Mouse (Mus musculus): ENCODE measurements around the gene Iqck. TPM values are rescaled to one million over a fixed set of nuclear protein-coding genes. Genes with fewer than 3 reads are reported as not detected.

The Iqck gene
- polyA plus RNA-seq (2021): 4.5 TPM

- ATAC-seq (peak; percentile 73), DNase-seq (ENCODE audit: low read depth, low spot score) (no peak)
- ChIA-PET POLR2A (interaction anchor here (1.4 to 1.8 kb wide), 4 partner anchors 9 to 71 kb away, joined by 3 to 7 read pairs (median 4); no protein-coding TSS in a partner anchor), CTCF (interaction anchor here (1.7 kb wide), 1 partner anchor 15 kb away, joined by 4 read pairs; no protein-coding TSS in a partner anchor)
- no peak for TF ChIP-seq CTCF (IDR thresholded peaks at IDR 0.05)
- in situ Hi-C loops (cut with MboI; ENCODE audit: low pct_unique_long_range_greater_than_20kb): loop anchor here (10.0 kb wide), 1 partner anchor 139 kb away; the partner anchor contains the start of gene Gprc5b
- no peaks in the 10 kb centered on the region for H3K27me3 ChIP-seq
Observed at GRCm38 (mm10) chr7:118855171-118855876, at the start of gene Iqck. Gene Iqck, plus strand, starts transcription at chr7:118855752.

GRCm38 (mm10) chr7:118806631-118807411 lies 48.7 kb upstream of the Iqck start:
- no peaks in the 10 kb centered on the region for H3K27me3 ChIP-seq
- CTCF ChIA-PET: interaction anchor here (1.2 kb wide), 1 partner anchor 24 kb away, joined by 3 read pairs; no protein-coding TSS in a partner anchor
- in situ Hi-C loops (cut with MboI; ENCODE audit: low pct_unique_long_range_greater_than_20kb): no loop called here
- DNase-seq (ENCODE audit: low read depth, low spot score) (no peak), ATAC-seq (no peak)
- POLR2A ChIA-PET: no interaction called here
- TF ChIP-seq CTCF (IDR thresholded peaks at IDR 0.05): no peak

GRCm38 (mm10) chr7:118807899-118808298 lies 47.7 kb upstream of the Iqck start:
- TF ChIP-seq CTCF (IDR thresholded peaks at IDR 0.05): no peak
- in situ Hi-C loops (cut with MboI; ENCODE audit: low pct_unique_long_range_greater_than_20kb): no loop called here
- CTCF ChIA-PET: no interaction called here
- H3K27me3 ChIP-seq: no peaks in the 10 kb centered on the region
- DNase-seq (ENCODE audit: low read depth, low spot score) (no peak), ATAC-seq (no peak)
- POLR2A ChIA-PET: no interaction called here

- DNase-seq (ENCODE audit: low read depth, low spot score): no peak
- no peak for ATAC-seq
- ChIA-PET CTCF (no interaction called here), POLR2A (no interaction called here)
- no peak for TF ChIP-seq CTCF (IDR thresholded peaks at IDR 0.05)
- in situ Hi-C loops (cut with MboI; ENCODE audit: low pct_unique_long_range_greater_than_20kb): no loop called here
- no peaks in the 10 kb centered on the region for H3K27me3 ChIP-seq
Observed at GRCm38 (mm10) chr7:118811407-118812106, 44.0 kb upstream of the Iqck start.

- no peak for TF ChIP-seq CTCF (IDR thresholded peaks at IDR 0.05)
- H3K27me3 ChIP-seq: no peaks in the 10 kb centered on the region
- in situ Hi-C loops (cut with MboI; ENCODE audit: low pct_unique_long_range_greater_than_20kb): no loop called here
- no peak for DNase-seq (ENCODE audit: low read depth, low spot score)
- no peak for ATAC-seq
- CTCF ChIA-PET: interaction anchor here (1.0 to 1.7 kb wide), 2 partner anchors 11 to 12 kb away, joined by 3 to 4 read pairs; no protein-coding TSS in a partner anchor
- POLR2A ChIA-PET: no interaction called here
Observed at GRCm38 (mm10) chr7:118813592-118813991, 42.0 kb upstream of the Iqck start.

GRCm38 (mm10) chr7:118816275-118816674 lies 39.3 kb upstream of the Iqck start:
- TF ChIP-seq CTCF (IDR thresholded peaks at IDR 0.05): no peak
- POLR2A ChIA-PET: interaction anchor here (0.7 kb wide), 1 partner anchor 21 kb away, joined by 3 read pairs; no protein-coding TSS in a partner anchor
- DNase-seq (ENCODE audit: low read depth, low spot score): no peak
- ATAC-seq: no peak
- CTCF ChIA-PET: interaction anchor here (0.9 to 1.0 kb wide), 2 partner anchors 11 to 180 kb away, joined by 3 to 4 read pairs; no protein-coding TSS in a partner anchor
- in situ Hi-C loops (cut with MboI; ENCODE audit: low pct_unique_long_range_greater_than_20kb): no loop called here
- H3K27me3 ChIP-seq: no peaks in the 10 kb centered on the region

- ATAC-seq: no peak
- DNase-seq (ENCODE audit: low read depth, low spot score): no peak
- TF ChIP-seq CTCF (IDR thresholded peaks at IDR 0.05): no peak
- no peaks in the 10 kb centered on the region for H3K27me3 ChIP-seq
- POLR2A ChIA-PET: no interaction called here
- in situ Hi-C loops (cut with MboI; ENCODE audit: low pct_unique_long_range_greater_than_20kb): no loop called here
- CTCF ChIA-PET: no interaction called here
Observed at GRCm38 (mm10) chr7:118817741-118818140, 37.8 kb upstream of the Iqck start.

- in situ Hi-C loops (cut with MboI; ENCODE audit: low pct_unique_long_range_greater_than_20kb): no loop called here
- POLR2A ChIA-PET: no interaction called here
Observed at GRCm38 (mm10) chr7:118819666-118820065, 35.9 kb upstream of the Iqck start.

GRCm38 (mm10) chr7:118821356-118821755 lies 34.2 kb upstream of the Iqck start:
- H3K27me3 ChIP-seq: no peaks in the 10 kb centered on the region
- CTCF ChIA-PET: no interaction called here
- no peak for DNase-seq (ENCODE audit: low read depth, low spot score)
- POLR2A ChIA-PET: interaction anchor here (1.3 kb wide), 1 partner anchor 11 kb away, joined by 3 read pairs; no protein-coding TSS in a partner anchor
- in situ Hi-C loops (cut with MboI; ENCODE audit: low pct_unique_long_range_greater_than_20kb): no loop called here
- TF ChIP-seq CTCF (IDR thresholded peaks at IDR 0.05): no peak
- no peak for ATAC-seq

More at GRCm38 (mm10) chr7:118819666-118820065, 35.9 kb upstream of the Iqck start:
- no peak for DNase-seq (ENCODE audit: low read depth, low spot score)
- CTCF ChIA-PET: no interaction called here
- no peak for ATAC-seq
- no peak for TF ChIP-seq CTCF (IDR thresholded peaks at IDR 0.05)
- H3K27me3 ChIP-seq: no peaks in the 10 kb centered on the region

- DNase-seq (ENCODE audit: low read depth, low spot score) (no peak), ATAC-seq (no peak)
- ChIA-PET POLR2A (interaction anchor here (1.3 kb wide), 1 partner anchor 10 kb away, joined by 3 read pairs; no protein-coding TSS in a partner anchor), CTCF (interaction anchor here (1.4 kb wide), 1 partner anchor 56 kb away, joined by 3 read pairs; no protein-coding TSS in a partner anchor)
- H3K27me3 ChIP-seq: no peaks in the 10 kb centered on the region
- in situ Hi-C loops (cut with MboI; ENCODE audit: low pct_unique_long_range_greater_than_20kb): no loop called here
- TF ChIP-seq CTCF (IDR thresholded peaks at IDR 0.05): no peak
Observed at GRCm38 (mm10) chr7:118821887-118822556, 33.5 kb upstream of the Iqck start.
